19 mouse cellular contexts compared by ENCODE assay signal in genomic region chr3:116831324-116831723, GRCm38 (mm10). TPM values are rescaled to one million over a fixed set of nuclear protein-coding genes. Genes with fewer than 3 reads are reported as not detected.
DNase-seq lines count a peak whose midpoint lies in the region; ATAC-seq and TF ChIP-seq lines count a peak whose summit lies in the region.
"Had no signal": no experiment of that assay in that cellular context is flagged by ENCODE, and none has a peak within 500 bp of the region (broad histone marks: within the 10 kb centered on the region; RNA-seq: fewer than 3 reads in every experiment).

No protein-coding gene starts in this region.

- peak; percentile 41; the same call in 1 of the 2 replicates for ATAC-seq in embryonic facial prominence, embryonic 14.5 days (ENCODE audit: low read depth)
- ATAC-seq in lung, embryonic 14.5 days (ENCODE audit: insufficient read depth) = no peak

- DNase-seq in embryonic facial prominence, embryonic 14.5 days (ENCODE audit: low spot score) = peak; percentile 78
- DNase-seq in embryonic facial prominence, embryonic 10.5 days (ENCODE audit: low spot score) = no peak
- DNase-seq in heart, embryonic 10.5 days (ENCODE audit: low spot score) = peak; percentile 36
- DNase-seq in heart, adult 9 months (ENCODE audit: low spot score in 2 of 2) = no peak
- DNase-seq in lung, embryonic 14.5 days = peak; percentile 74
- DNase-seq in lung, postnatal 25 days (ENCODE audit: low spot score) = no peak
- peak; percentile 64 for DNase-seq in skeletal muscle tissue, adult 2 months (ENCODE audit: low read depth, low spot score)
- DNase-seq: adrenal gland, postnatal 10 days; cerebellum, adult 18-20 months; heart, postnatal 36 days; kidney, adult 11 months; kidney, postnatal 10 days; lung, postnatal 14 days; right cerebral cortex, postnatal 14 days; thymus, postnatal 14 days had no signal

- no peaks in the 10 kb centered on the region for H3K36me3 ChIP-seq in embryonic facial prominence, embryonic 14.5 days (ENCODE audit: control insufficient read depth, insufficient read depth, low read length)
- no peaks in the 10 kb centered on the region for H3K36me3 ChIP-seq in embryonic facial prominence, embryonic 10.5 days (replicated peaks)
- no peaks in the 10 kb centered on the region for H3K36me3 ChIP-seq in heart, embryonic 10.5 days
- H3K36me3 ChIP-seq in lung, embryonic 14.5 days (ENCODE audit: insufficient read depth) = no peaks in the 10 kb centered on the region
- H3K36me3 ChIP-seq: embryonic facial prominence, embryonic 13.5 days; liver, embryonic 15.5 days had no signal

- no peaks in the 10 kb centered on the region for H3K27me3 ChIP-seq in embryonic facial prominence, embryonic 14.5 days (replicated peaks; ENCODE audit: control insufficient read depth, insufficient read depth, low read length)
- no peaks in the 10 kb centered on the region for H3K27me3 ChIP-seq in embryonic facial prominence, embryonic 10.5 days (replicated peaks; ENCODE audit: low read depth, poor library complexity, severe bottlenecking)
- H3K27me3 ChIP-seq in heart, embryonic 10.5 days (ENCODE audit: insufficient read depth, poor library complexity, severe bottlenecking) = no peaks in the 10 kb centered on the region
- H3K27me3 ChIP-seq in lung, embryonic 14.5 days (ENCODE audit: insufficient read depth, low read length) = no peaks in the 10 kb centered on the region
- H3K27me3 ChIP-seq: CH12.LX; embryonic facial prominence, embryonic 13.5 days; liver, embryonic 15.5 days had no signal

- no peak overlapping the region for H3K27ac ChIP-seq in embryonic facial prominence, embryonic 14.5 days (replicated peaks; ENCODE audit: low read depth, low read length)
- no peak overlapping the region for H3K27ac ChIP-seq in embryonic facial prominence, embryonic 10.5 days (replicated peaks)
- H3K27ac ChIP-seq in heart, embryonic 10.5 days = no peak overlapping the region
- no peak overlapping the region for H3K27ac ChIP-seq in lung, embryonic 14.5 days (ENCODE audit: low read depth)
- H3K27ac ChIP-seq: embryonic facial prominence, embryonic 13.5 days; left cerebral cortex, adult 2 months; liver, embryonic 15.5 days had no signal

- no peak for TF ChIP-seq CTCF in lung, embryonic 14.5 days (IDR thresholded peaks at IDR 0.05; ENCODE audit: low read depth)

- H3K4me3 ChIP-seq in embryonic facial prominence, embryonic 14.5 days (ENCODE audit: low read depth, low read length) = no peak overlapping the region
- no peak overlapping the region for H3K4me3 ChIP-seq in embryonic facial prominence, embryonic 10.5 days
- H3K4me3 ChIP-seq in heart, embryonic 10.5 days = no peak overlapping the region
- H3K4me3 ChIP-seq in lung, embryonic 14.5 days (ENCODE audit: low read depth, low read length) = no peak overlapping the region
- H3K4me3 ChIP-seq: embryonic facial prominence, embryonic 13.5 days; left cerebral cortex, adult 2 months; liver, embryonic 15.5 days had no signal

- WGBS in embryonic facial prominence, embryonic 14.5 days = 49% methylated on average over 5 of the region's 5 CpGs
- WGBS in embryonic facial prominence, embryonic 10.5 days = 81% methylated on average over 5 of the region's 5 CpGs
- 76% methylated on average over 5 of the region's 5 CpGs for WGBS in heart, embryonic 10.5 days
- WGBS in lung, embryonic 14.5 days = 53% methylated on average over 5 of the region's 5 CpGs

- no peaks in the 10 kb centered on the region for H3K9me3 ChIP-seq in embryonic facial prominence, embryonic 14.5 days (ENCODE audit: control insufficient read depth, low read length)
- H3K9me3 ChIP-seq in embryonic facial prominence, embryonic 10.5 days = no peaks in the 10 kb centered on the region
- H3K9me3 ChIP-seq in heart, embryonic 10.5 days = no peaks in the 10 kb centered on the region
- H3K9me3 ChIP-seq in lung, embryonic 14.5 days (ENCODE audit: low read depth, low read length) = no peaks in the 10 kb centered on the region
- H3K9me3 ChIP-seq: liver, embryonic 15.5 days had no signal

- no peak overlapping the region for H3K4me2 ChIP-seq in embryonic facial prominence, embryonic 14.5 days (ENCODE audit: low read depth, low read length)
- no peak overlapping the region for H3K4me2 ChIP-seq in lung, embryonic 14.5 days
- H3K4me2 ChIP-seq: embryonic facial prominence, embryonic 13.5 days; liver, embryonic 15.5 days had no signal

- H3K9ac ChIP-seq in embryonic facial prominence, embryonic 14.5 days (ENCODE audit: low read depth, low read length) = no peak overlapping the region
- no peak overlapping the region for H3K9ac ChIP-seq in lung, embryonic 14.5 days
- H3K9ac ChIP-seq: embryonic facial prominence, embryonic 13.5 days; liver, embryonic 15.5 days had no signal

- no peaks in the 10 kb centered on the region for H3K4me1 ChIP-seq in embryonic facial prominence, embryonic 14.5 days (ENCODE audit: control insufficient read depth, insufficient read depth, low read length)
- H3K4me1 ChIP-seq in embryonic facial prominence, embryonic 10.5 days = peaks cover 4% of the 10 kb centered on the region; the same call in 1 of the 2 replicates
- peaks cover 10% of the 10 kb centered on the region; the same call in 1 of the 2 replicates for H3K4me1 ChIP-seq in heart, embryonic 10.5 days
- H3K4me1 ChIP-seq in lung, embryonic 14.5 days (ENCODE audit: insufficient read depth) = no peaks in the 10 kb centered on the region

RNA-seq across cellular contexts. Expression of gene Agl, which starts 23.4 kb away (rescaled TPM):
- 35.5 and 48.7 TPM in 2 replicates for polyA plus RNA-seq in embryonic facial prominence, embryonic 14.5 days (2014; fragmentation: Nextera tagmentation; extraction: Ambion mirVana)
- 9.9 and 10.2 TPM in 2 replicates for polyA plus RNA-seq in embryonic facial prominence, embryonic 10.5 days (2016; fragmentation: Nextera tagmentation; extraction: Ambion mirVana)
- polyA plus RNA-seq in heart, embryonic 10.5 days (2016; fragmentation: Nextera tagmentation; extraction: Ambion mirVana) = 30.7 and 47.2 TPM in 2 replicates
- 12.1 and 14.9 TPM in 2 replicates for polyA plus RNA-seq in lung, embryonic 14.5 days (2014; fragmentation: Nextera tagmentation; extraction: Ambion mirVana)

RNA-seq across cellular contexts. Expression of gene Frrs1, which starts 27.9 kb away (rescaled TPM):
- 10.0 and 13.0 TPM in 2 replicates for polyA plus RNA-seq in embryonic facial prominence, embryonic 14.5 days (2014; fragmentation: Nextera tagmentation; extraction: Ambion mirVana)
- polyA plus RNA-seq in embryonic facial prominence, embryonic 10.5 days (2016; fragmentation: Nextera tagmentation; extraction: Ambion mirVana) = 13.8 and 15.1 TPM in 2 replicates
- polyA plus RNA-seq in heart, embryonic 10.5 days (2016; fragmentation: Nextera tagmentation; extraction: Ambion mirVana) = 24.8 and 32.7 TPM in 2 replicates
- polyA plus RNA-seq in lung, embryonic 14.5 days (2014; fragmentation: Nextera tagmentation; extraction: Ambion mirVana) = 8.9 and 11.5 TPM in 2 replicates

Comparison
In these comparisons a context has a peak if more than half of its experiments do, and no peak if none do; other contexts are left out.
1. DNase-seq: peak in embryonic facial prominence, embryonic 14.5 days (single experiment), heart, embryonic 10.5 days (single experiment), lung, embryonic 14.5 days (single experiment) and skeletal muscle tissue, adult 2 months (single experiment); none in embryonic facial prominence, embryonic 10.5 days (single experiment), heart, adult 9 months (0 of 2) and lung, postnatal 25 days (single experiment).